Mouse (Mus musculus) kidney, adult 8-10 months (tissue): ENCODE data around the gene Kcnk6.

Source experiments
- DNase-seq, 2 experiments: peaks; one replicate each; pipeline ENCODE4 v3.0.0; 2022

Gene Kcnk6

GRCm38 (mm10) chr7:29232247-29233013, at the start of gene Kcnk6:
Gene Kcnk6 (minus strand): TSS chr7:29232515.
- no peak for DNase-seq

GRCm38 (mm10) chr7:29281201-29282073, 49.1 kb upstream of the Kcnk6 start, which contains the start of gene Spint2:
Gene Spint2 (minus strand): TSS chr7:29281912.
- DNase-seq: peak; percentile 93 to 94

GRCm38 (mm10) chr7:29280801-29281200, 48.5 kb upstream of the Kcnk6 start:
- no peak for DNase-seq

GRCm38 (mm10) chr7:29279924-29280323, 47.6 kb upstream of the Kcnk6 start:
- DNase-seq: no peak

- no peak for DNase-seq
Measured at GRCm38 (mm10) chr7:29279261-29279660, 46.9 kb upstream of the Kcnk6 start.

GRCm38 (mm10) chr7:29277510-29277909, 45.2 kb upstream of the Kcnk6 start:
- no peak for DNase-seq

GRCm38 (mm10) chr7:29276715-29277114, 44.4 kb upstream of the Kcnk6 start:
- peak; percentile 80 to 82 for DNase-seq

GRCm38 (mm10) chr7:29271687-29272465, 39.6 kb upstream of the Kcnk6 start:
- DNase-seq: peak in 1 of 2 experiments; percentile 66

- no peak for DNase-seq
Measured at GRCm38 (mm10) chr7:29270445-29270844, 38.1 kb upstream of the Kcnk6 start.

GRCm38 (mm10) chr7:29266931-29267330, 34.6 kb upstream of the Kcnk6 start:
- DNase-seq: peak; percentile 40 to 85

- no peak for DNase-seq
Measured at GRCm38 (mm10) chr7:29265636-29266035, 33.3 kb upstream of the Kcnk6 start.

- no peak for DNase-seq
Measured at GRCm38 (mm10) chr7:29263831-29264230, 31.5 kb upstream of the Kcnk6 start.

GRCm38 (mm10) chr7:29262151-29262550, 29.8 kb upstream of the Kcnk6 start:
- peak; percentile 58 to 78 for DNase-seq

GRCm38 (mm10) chr7:29259781-29260730, 27.7 kb upstream of the Kcnk6 start:
- DNase-seq: no peak

- DNase-seq: peak; percentile 79 to 87
Measured at GRCm38 (mm10) chr7:29257368-29257767, 25.1 kb upstream of the Kcnk6 start.

- DNase-seq: no peak
Measured at GRCm38 (mm10) chr7:29255875-29256274, 23.6 kb upstream of the Kcnk6 start.

GRCm38 (mm10) chr7:29253842-29254241, 21.5 kb upstream of the Kcnk6 start:
- peak; percentile 60 to 64 for DNase-seq

- DNase-seq: no peak
Measured at GRCm38 (mm10) chr7:29251166-29251565, 18.9 kb upstream of the Kcnk6 start.

GRCm38 (mm10) chr7:29248261-29248841, 16.0 kb upstream of the Kcnk6 start, which contains the start of gene 2200002D01Rik:
Gene 2200002D01Rik (minus strand): TSS chr7:29248466.
- DNase-seq: peak; percentile 64 to 69

GRCm38 (mm10) chr7:29247706-29248105, 15.4 kb upstream of the Kcnk6 start:
- DNase-seq: no peak

- peak; percentile 73 to 86 for DNase-seq
Measured at GRCm38 (mm10) chr7:29247314-29247700, 15.0 kb upstream of the Kcnk6 start.
